Mouse (Mus musculus) lung, embryonic 14.5 days (tissue): ENCODE measurements around the gene Tpcn1. TPM values are rescaled to one million over a fixed set of nuclear protein-coding genes. Genes with fewer than 3 reads are reported as not detected.

Experiments
- ATAC-seq: fragments of 200-750 bp; cut with Nextera tagmentation; 2 replicates; pipeline ENCODE4 v1.8.0; 2017; ENCODE audit warnings: mild to moderate bottlenecking, moderate TSS enrichment, moderate library complexity; ENCODE audit not compliant: insufficient read depth
- DNase-seq: peaks from one replicate; pipeline ENCODE4 v3.0.0-alpha.2; 2015
- H3K27ac ChIP-seq: fragments of 300-500 bp; sonication (generic); 2 replicates; pipeline ENCODE4 v1.5.1; 2014; ENCODE audit warnings: low read depth, mild to moderate bottlenecking, moderate library complexity
- H3K27me3 ChIP-seq: fragments of 300-500 bp; sonication (generic); 2 replicates; pipeline ENCODE4 v1.6.1; 2014; ENCODE audit warnings: low read length, control low read depth; ENCODE audit not compliant: insufficient read depth
- H3K36me3 ChIP-seq: fragments of 300-500 bp; sonication (generic); 2 replicates; pipeline ENCODE4 v1.6.1; 2014; ENCODE audit warnings: control low read depth; ENCODE audit not compliant: insufficient read depth
- H3K4me1 ChIP-seq: fragments of 300-500 bp; sonication (generic); 2 replicates; pipeline ENCODE4 v1.6.1; 2014; ENCODE audit warnings: antibody characterized with exemption, control low read depth; ENCODE audit not compliant: insufficient read depth
- H3K4me2 ChIP-seq: fragments of 300-500 bp; sonication (generic); 2 replicates; pipeline ENCODE4 v1.6.1; 2014; ENCODE audit warnings: mild to moderate bottlenecking
- H3K4me3 ChIP-seq: fragments of 300-500 bp; sonication (generic); 2 replicates; pipeline ENCODE4 v1.5.1; 2014; ENCODE audit warnings: low read depth, low read length
- H3K9ac ChIP-seq: fragments of 300-500 bp; sonication (generic); 2 replicates; pipeline ENCODE4 v1.6.1; 2014
- H3K9me3 ChIP-seq: fragments of 300-500 bp; sonication (generic); 2 replicates; pipeline ENCODE4 v1.6.1; 2016; ENCODE audit warnings: low read depth, low read length, control low read depth
- CTCF ChIP-seq: IDR thresholded peaks from 2 replicates; pipeline ENCODE4 v1.5.1; 2016; ENCODE audit warnings: antibody characterized with exemption, low read depth
- WGBS: fragments of 180-500 bp; shearing (Covaris S2); extraction: QIAGEN DNeasy Blood & Tissue Kit; methylation state at CpG from one replicate; pipeline ENCODE4 v1.1.7; 2014; 5-methylcytosine and 5-hydroxymethylcytosine counted together
- polyA plus RNA-seq: library from polyadenylated mRNA; unstranded; fragments of >200 nt; fragmentation: Nextera tagmentation; extraction: Ambion mirVana; gene quantifications from 2 replicates; pipeline ENCODE4 v1.2.1, GENCODE M21; 2014

Tpcn1 gene
- polyA plus RNA-seq, 1 experiment from 2014 or later: 16.5 TPM

DNA sequence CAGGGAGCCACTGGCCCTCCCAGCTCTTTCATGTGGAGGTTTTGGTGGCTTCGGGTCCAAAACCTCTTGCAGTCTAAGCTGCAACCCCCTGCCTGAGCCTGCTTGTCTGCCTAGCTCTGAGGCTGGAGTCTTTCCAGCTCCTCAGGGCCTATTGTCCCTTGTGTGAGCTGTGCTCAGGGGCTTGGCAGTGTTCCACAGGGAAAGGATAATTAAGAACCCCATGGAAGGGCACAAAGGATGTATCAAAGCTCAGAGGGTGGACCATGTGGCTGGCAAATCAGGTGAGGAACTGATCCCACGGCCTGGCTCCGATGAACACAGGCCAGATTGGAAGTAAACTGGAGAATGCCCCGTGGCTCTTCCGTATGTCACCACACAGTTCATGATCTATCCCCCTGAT, 22.4 kb downstream of the Tpcn1 start:
- DNase-seq (peak; percentile 85), ATAC-seq (no peak)
- Histone ChIP-seq H3K9me3 (no peaks in the 10 kb centered on the region), H3K36me3 (no peaks in the 10 kb centered on the region; the same call in 1 of the 2 replicates), H3K4me3 (no peak overlapping the region), H3K27ac (peak overlapping the region; percentile 82), H3K4me1 (peaks cover 76% of the 10 kb centered on the region), H3K27me3 (no peaks in the 10 kb centered on the region), H3K9ac (no peak overlapping the region), H3K4me2 (no peak overlapping the region)
- no peak for TF ChIP-seq CTCF
- 45% methylated on average over 5 of the region's 5 CpGs for WGBS

DNA sequence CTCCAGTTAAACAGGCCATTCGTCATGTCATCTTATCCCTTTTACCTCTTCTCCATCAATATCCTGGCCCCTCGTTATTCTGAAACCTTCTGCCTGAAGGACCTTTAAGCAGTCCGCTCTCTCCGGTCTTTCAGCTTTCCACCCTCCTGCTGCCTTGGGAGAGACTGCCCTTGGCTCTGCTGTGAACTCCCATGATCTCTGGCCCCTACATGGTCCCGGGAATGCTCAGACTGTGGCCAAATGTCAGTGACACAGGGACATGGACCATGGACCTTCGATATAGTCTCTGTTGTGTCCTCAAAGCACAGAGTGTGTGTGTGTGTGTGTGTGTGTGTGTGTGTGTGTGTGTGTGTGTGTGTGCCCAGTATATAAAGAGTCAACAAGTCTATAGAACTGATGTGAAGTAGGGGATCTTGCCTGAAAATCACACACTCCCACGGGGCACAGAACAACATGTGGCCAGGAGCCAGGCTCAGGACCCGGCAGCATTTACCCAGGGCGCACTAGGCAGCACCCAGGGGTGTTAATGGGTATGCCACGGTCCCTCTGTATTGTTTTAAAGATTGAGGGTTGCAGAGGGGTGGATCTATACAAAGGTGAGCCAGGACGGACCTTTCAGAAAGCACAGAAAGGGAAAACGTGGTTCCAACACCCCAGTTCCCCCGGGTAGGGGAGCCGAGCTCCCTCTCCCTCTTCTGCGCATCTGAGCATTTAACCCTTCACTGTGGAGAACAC, 23.1 kb downstream of the Tpcn1 start:
- ATAC-seq (no peak), DNase-seq (no peak)
- 47% methylated on average over 15 of the region's 15 CpGs for WGBS
- H3K36me3 ChIP-seq: no peaks in the 10 kb centered on the region; the same call in 1 of the 2 replicates
- H3K4me2 ChIP-seq: no peak overlapping the region
- H3K27me3 ChIP-seq: no peaks in the 10 kb centered on the region
- H3K27ac ChIP-seq: peak overlapping the region; percentile 82
- no peaks in the 10 kb centered on the region for H3K9me3 ChIP-seq
- H3K4me3 ChIP-seq: no peak overlapping the region
- no peak overlapping the region for H3K9ac ChIP-seq
- no peak for TF ChIP-seq CTCF
- peaks cover 77% of the 10 kb centered on the region for H3K4me1 ChIP-seq

DNA sequence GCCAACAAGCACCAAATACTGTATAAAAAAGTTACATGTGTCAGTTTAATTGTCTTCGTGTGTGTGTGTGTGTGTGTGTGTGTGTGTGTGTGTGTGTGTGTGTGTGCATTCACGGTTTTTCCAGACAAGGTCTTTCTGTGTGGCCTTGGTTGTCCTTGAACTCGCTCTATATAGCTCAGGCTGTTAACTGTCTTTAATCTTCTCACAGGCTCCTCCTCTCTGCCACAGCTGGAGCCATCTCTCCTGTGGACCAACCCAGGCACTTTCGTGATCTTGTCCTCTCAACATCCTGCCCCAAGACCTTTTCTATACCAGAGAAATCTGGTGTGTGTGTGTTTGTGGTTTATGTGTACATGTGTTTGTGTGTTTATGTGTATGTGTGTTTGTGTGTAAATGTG, 24.6 kb downstream of the Tpcn1 start:
- ATAC-seq (no peak), DNase-seq (no peak)
- Histone ChIP-seq H3K9me3 (no peaks in the 10 kb centered on the region), H3K4me1 (peaks cover 71% of the 10 kb centered on the region), H3K9ac (no peak overlapping the region), H3K27ac (peak overlapping the region; percentile 94), H3K4me3 (no peak overlapping the region), H3K4me2 (no peak overlapping the region), H3K27me3 (no peaks in the 10 kb centered on the region), H3K36me3 (no peaks in the 10 kb centered on the region; the same call in 1 of the 2 replicates)
- no peak for TF ChIP-seq CTCF
- 15% methylated on average over 4 of the region's 4 CpGs for WGBS

DNA sequence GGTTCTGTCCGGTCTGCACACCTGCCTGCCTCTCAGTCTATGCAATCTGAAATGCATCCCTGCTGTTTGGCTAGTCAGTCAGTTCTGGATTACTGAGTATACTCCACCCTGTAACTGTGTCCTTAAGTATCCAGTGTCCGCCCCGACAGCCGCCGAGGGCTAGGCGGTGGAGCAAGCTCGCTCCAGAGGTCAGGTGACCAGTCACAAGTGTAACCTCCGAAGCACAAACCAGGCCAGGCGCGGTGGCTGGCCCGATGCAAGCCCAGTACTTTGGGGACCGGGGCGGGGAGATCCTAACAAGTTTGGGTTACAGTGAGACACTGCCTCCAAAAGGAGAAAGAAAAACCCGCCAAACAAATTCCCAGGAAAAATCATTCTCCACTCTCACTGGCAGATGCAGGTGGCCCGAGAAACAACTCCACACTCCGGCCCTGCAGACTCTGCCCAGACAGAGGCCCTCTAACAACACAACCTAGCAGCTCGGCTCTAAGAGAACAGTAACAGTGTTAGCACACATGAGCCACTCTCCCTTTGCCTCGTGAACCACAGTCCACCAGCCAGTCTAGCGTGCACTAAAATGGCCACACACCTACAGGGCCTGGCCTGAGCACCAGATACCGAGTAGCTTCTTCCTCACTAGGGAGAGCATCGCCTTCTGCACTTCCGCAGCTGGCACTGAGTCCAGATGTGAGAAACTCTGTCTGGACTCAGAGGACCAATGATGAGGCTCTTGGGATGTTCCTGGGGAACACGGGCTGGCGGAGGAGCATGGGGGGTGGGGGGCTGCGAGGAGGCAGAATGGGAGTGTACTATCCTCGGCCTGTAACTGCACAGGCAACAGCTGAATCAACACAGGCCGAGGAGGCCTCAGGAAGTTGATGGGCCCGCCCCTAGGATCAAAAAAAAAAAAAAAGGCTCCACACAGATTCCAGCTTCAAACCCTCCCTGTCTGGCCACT, 25.2 kb downstream of the Tpcn1 start:
- Histone ChIP-seq H3K9me3 (no peaks in the 10 kb centered on the region), H3K27ac (peak overlapping the region; percentile 94), H3K27me3 (no peaks in the 10 kb centered on the region), H3K4me3 (no peak overlapping the region), H3K4me1 (peaks cover 74% of the 10 kb centered on the region), H3K9ac (0 out of 2 replicates have a peak overlapping the region, but pooled peaks have one; percentile 24), H3K4me2 (peak overlapping the region; percentile 29), H3K36me3 (no peaks in the 10 kb centered on the region; the same call in 1 of the 2 replicates)
- DNase-seq: peak; percentile 83
- WGBS: 23% methylated on average over 28 of the region's 28 CpGs
- TF ChIP-seq CTCF: no peak
- peak; percentile 64 for ATAC-seq

DNA sequence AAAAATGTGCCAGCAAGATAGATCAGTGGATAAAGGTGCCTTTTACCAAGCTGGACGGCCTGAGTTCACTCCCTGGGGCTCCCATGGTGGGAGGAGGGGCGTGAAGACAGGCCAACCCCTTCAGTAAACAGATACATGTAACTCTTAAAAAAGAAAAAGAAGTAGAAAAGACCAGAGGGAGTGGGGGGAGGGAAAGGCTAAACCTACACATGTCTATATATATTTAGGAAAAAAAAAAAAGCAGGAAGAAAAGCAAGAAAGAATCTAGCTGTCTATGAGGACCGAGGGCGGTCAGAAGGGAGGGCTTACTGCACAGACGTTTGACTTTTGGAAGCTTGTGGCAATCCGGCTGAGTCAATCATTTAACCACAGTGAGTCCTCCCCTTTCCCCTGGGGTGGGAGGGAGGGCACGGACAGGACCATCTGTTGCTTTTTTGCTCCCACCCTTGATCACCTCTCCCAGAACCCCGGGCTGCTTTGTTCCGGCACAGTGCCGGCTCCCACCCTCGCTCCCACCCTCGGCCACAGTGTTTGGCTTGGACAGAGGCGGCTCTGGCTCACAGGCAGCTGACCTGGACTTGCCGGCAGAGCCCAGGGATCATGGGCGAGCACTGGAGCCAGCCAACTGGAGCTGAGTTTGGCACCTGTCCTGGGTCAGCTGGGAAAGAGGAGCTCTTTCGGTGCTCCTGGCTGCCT, 27.7 kb downstream of the Tpcn1 start:
- peaks cover 14% of the 10 kb centered on the region for H3K36me3 ChIP-seq
- H3K4me2 ChIP-seq: peak overlapping the region; percentile 49
- ATAC-seq: peak; percentile 50
- no peak for TF ChIP-seq CTCF
- H3K27me3 ChIP-seq: no peaks in the 10 kb centered on the region
- H3K9ac ChIP-seq: no peak overlapping the region
- DNase-seq: peak; percentile 63
- no peaks in the 10 kb centered on the region for H3K9me3 ChIP-seq
- H3K4me1 ChIP-seq: peaks cover 54% of the 10 kb centered on the region
- peak overlapping the region; percentile 73; the same call in 1 of the 2 replicates for H3K27ac ChIP-seq
- WGBS: 4% methylated on average over 16 of the region's 16 CpGs
- no peak overlapping the region for H3K4me3 ChIP-seq

DNA sequence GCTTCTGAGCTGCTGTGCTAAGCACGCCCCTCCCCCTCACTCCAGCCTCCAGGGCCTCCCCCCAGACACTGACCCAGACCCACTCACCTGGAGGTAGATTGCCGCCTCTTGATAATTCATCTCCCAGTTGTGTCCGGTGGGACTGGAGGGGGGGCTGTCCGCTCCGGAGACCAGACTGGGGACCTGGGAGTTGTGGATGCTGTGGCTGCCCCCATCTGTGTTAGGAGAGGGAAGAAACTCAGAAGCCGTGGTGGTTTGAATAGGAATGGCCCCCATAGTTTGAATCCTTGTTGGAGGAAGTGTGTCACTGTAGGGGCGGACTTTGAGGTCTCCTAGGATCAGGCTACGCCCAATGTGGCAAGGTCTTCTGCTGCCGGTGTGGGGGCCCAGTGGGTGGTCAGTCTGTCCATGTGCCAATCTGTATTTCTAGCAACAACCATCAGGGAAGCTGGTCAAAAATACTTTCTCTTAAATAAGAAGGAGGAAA, 28.3 kb downstream of the Tpcn1 start:
- no peaks in the 10 kb centered on the region for H3K27me3 ChIP-seq
- H3K9me3 ChIP-seq: no peaks in the 10 kb centered on the region
- H3K36me3 ChIP-seq: peaks cover 19% of the 10 kb centered on the region
- no peak for TF ChIP-seq CTCF
- no peak for DNase-seq
- no peak overlapping the region; the same call in 1 of the 2 replicates for H3K4me3 ChIP-seq
- H3K4me2 ChIP-seq: peak overlapping the region; percentile 49; the same call in 1 of the 2 replicates
- no peak for ATAC-seq
- WGBS: 46% methylated on average over 9 of the region's 9 CpGs
- H3K27ac ChIP-seq: peak overlapping the region; percentile 73
- H3K4me1 ChIP-seq: peaks cover 48% of the 10 kb centered on the region
- H3K9ac ChIP-seq: no peak overlapping the region
